Mouse (Mus musculus): Measurements from ENCODE around the gene Cox19.

GRCm38 (mm10) chr5:139288591-139288990 is 62.6 kb downstream of the Cox19 start:
- TF ChIP-seq EP300 (IDR thresholded peaks at IDR 0.05), result no peak
- TF ChIP-seq CTCF (IDR thresholded peaks at IDR 0.05), result no peak
